Mouse (Mus musculus): ENCODE measurements at regions not wholly inside any gene's neighbourhood (a gene's known extent, or its start where the extent isn't known, plus 50 kb on each side); places are given as distances from the start of the nearest gene placed in this dataset.

DNA sequence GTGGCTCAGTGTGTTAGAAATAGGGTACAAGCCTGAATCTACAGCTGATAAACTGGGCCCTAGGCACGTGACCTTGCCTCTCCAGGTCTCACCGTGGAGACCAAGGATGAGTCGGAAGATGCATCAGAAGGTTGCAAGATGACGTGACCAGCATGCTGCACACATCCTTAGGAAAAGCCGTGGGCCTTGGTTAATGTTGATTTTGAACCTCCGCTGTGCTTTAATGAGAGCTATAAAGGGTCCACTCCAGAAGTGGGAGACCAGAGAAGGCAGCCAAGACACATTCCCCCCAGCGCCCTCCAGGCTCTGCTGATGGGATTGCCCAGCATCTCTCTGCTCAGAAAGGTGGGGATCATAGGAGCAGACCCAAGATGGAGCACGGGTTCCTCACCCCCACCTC lies 343.6 kb upstream of the Tbx3 start:
- TF ChIP-seq CTCF (conservative IDR thresholded peaks at IDR 0.05; ENCODE audit: low read length) (no peak), NANOG (IDR thresholded peaks at IDR 0.05; ENCODE audit: borderline replicate concordance, low read length) (no peak), POU5F1 (IDR thresholded peaks at IDR 0.05; ENCODE audit: borderline replicate concordance, low read length) (no peak)
